Mouse (Mus musculus): ENCODE results near the gene Hapln2.

DNA sequence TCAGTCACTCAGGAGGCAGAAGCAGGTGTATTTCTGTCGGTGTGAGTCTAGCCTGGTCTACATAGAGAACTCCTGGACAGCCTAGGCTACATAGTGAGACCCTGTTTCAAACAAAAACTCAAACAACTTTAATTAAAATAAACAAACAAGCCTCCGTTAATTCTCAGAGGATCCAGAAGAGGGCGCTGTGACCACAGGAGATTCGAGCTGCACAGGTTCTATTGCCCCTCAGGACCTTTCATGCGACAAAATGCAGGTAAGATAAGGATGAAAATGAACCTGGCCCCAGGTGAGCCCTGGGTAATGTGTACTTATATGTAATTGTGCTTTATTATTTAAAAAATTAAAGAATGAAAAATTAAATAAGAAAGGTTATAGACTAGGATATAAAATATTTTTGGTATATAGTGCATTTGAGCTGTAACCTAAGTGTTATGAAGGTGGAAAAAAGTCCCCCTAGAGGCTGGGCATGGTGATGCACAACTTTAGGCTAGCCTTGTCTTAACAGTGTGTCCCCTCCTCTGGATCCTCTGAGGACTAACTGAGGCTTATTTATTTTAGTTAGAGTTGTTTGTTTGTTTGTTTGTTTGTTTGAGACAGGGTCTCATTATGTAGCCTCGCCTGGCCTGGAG lies 16.6 kb downstream of the Hapln2 start:
- TF ChIP-seq CTCF (IDR thresholded peaks at IDR 0.05; ENCODE audit: borderline replicate concordance, insufficient read depth, low read length) (no peak), POLR2A (IDR thresholded peaks at IDR 0.05; ENCODE audit: low read depth, low read length) (no peak)
